ENCODE assay signal across 17 mouse cellular contexts in genomic region chr7:12954896-12955295, GRCm38 (mm10). TPM values are rescaled to one million over a fixed set of nuclear protein-coding genes. Genes with fewer than 3 reads are reported as not detected.
DNase-seq lines count a peak whose midpoint lies in the region; ATAC-seq and TF ChIP-seq lines count a peak whose summit lies in the region.
"Had no signal": no experiment of that assay in that cellular context is flagged by ENCODE, and none has a peak within 500 bp of the region (broad histone marks: within the 10 kb centered on the region; RNA-seq: fewer than 3 reads in every experiment).

No protein-coding gene starts in this region.

- no peaks in the 10 kb centered on the region for H3K27me3 ChIP-seq in heart, embryonic 16.5 days (ENCODE audit: control insufficient read depth, insufficient read depth, low read length)
- no peaks in the 10 kb centered on the region for H3K27me3 ChIP-seq in midbrain, postnatal 0 days (ENCODE audit: insufficient read depth, low read length)
- H3K27me3 ChIP-seq in midbrain, embryonic 11.5 days (ENCODE audit: control insufficient read depth, insufficient read depth, low read length), result no peaks in the 10 kb centered on the region
- H3K27me3 ChIP-seq: midbrain, embryonic 13.5 days had no signal

- DNase-seq in heart, adult 11 months, result no peak
- DNase-seq in midbrain, postnatal 0 days (ENCODE audit: low spot score), result peak; percentile 54
- no peak for DNase-seq in midbrain, embryonic 11.5 days (ENCODE audit: low spot score, missing footprints)
- DNase-seq in spleen, postnatal 14 days (ENCODE audit: low spot score in 2 of 2), result no peak
- DNase-seq in B cell, adult 2 months, result no peak
- DNase-seq: adrenal gland, postnatal 36 days; heart, postnatal 4 days; kidney, adult 11 months; right cerebral cortex, adult 18-20 months; thymus, postnatal 4 days had no signal

- H3K4me3 ChIP-seq in heart, embryonic 16.5 days (ENCODE audit: low read length), result no peak overlapping the region
- H3K4me3 ChIP-seq in midbrain, postnatal 0 days (ENCODE audit: low read depth, low read length), result no peak overlapping the region
- H3K4me3 ChIP-seq in midbrain, embryonic 11.5 days (ENCODE audit: low read depth, low read length), result no peak overlapping the region
- H3K4me3 ChIP-seq: midbrain, embryonic 13.5 days had no signal

- TF ChIP-seq CTCF in midbrain, postnatal 0 days (IDR thresholded peaks at IDR 0.05), result peak; percentile 54

- no peak overlapping the region for H3K27ac ChIP-seq in heart, embryonic 16.5 days (ENCODE audit: low read length)
- H3K27ac ChIP-seq in midbrain, postnatal 0 days (ENCODE audit: low read depth, low read length), result no peak overlapping the region
- H3K27ac ChIP-seq in midbrain, embryonic 11.5 days (ENCODE audit: low read depth, low read length), result no peak overlapping the region
- H3K27ac ChIP-seq: midbrain, embryonic 13.5 days had no signal

- H3K4me1 ChIP-seq in heart, embryonic 16.5 days (ENCODE audit: control insufficient read depth, insufficient read depth, low read length), result peaks cover 6% of the 10 kb centered on the region; the same call in 1 of the 2 replicates
- peaks cover 3% of the 10 kb centered on the region; the same call in 1 of the 2 replicates for H3K4me1 ChIP-seq in midbrain, postnatal 0 days (ENCODE audit: insufficient read depth, low read length)
- H3K4me1 ChIP-seq in midbrain, embryonic 11.5 days (ENCODE audit: control insufficient read depth, insufficient read depth, low read length), result peaks cover 4% of the 10 kb centered on the region; the same call in 1 of the 2 replicates

- H3K9me3 ChIP-seq in heart, embryonic 16.5 days (replicated peaks; ENCODE audit: control insufficient read depth, low read length), result no peaks in the 10 kb centered on the region
- H3K9me3 ChIP-seq in midbrain, postnatal 0 days (ENCODE audit: low read length), result no peaks in the 10 kb centered on the region
- H3K9me3 ChIP-seq in midbrain, embryonic 11.5 days (ENCODE audit: control insufficient read depth, low read length), result no peaks in the 10 kb centered on the region
- H3K9me3 ChIP-seq: midbrain, embryonic 13.5 days had no signal

- no peaks in the 10 kb centered on the region for H3K36me3 ChIP-seq in heart, embryonic 16.5 days (ENCODE audit: control insufficient read depth, insufficient read depth)
- no peaks in the 10 kb centered on the region for H3K36me3 ChIP-seq in midbrain, postnatal 0 days (ENCODE audit: insufficient read depth, low read length)
- H3K36me3 ChIP-seq in midbrain, embryonic 11.5 days (ENCODE audit: control insufficient read depth, insufficient read depth, low read length), result no peaks in the 10 kb centered on the region
- H3K36me3 ChIP-seq: midbrain, embryonic 13.5 days had no signal

- no peak overlapping the region for H3K4me2 ChIP-seq in heart, embryonic 16.5 days (ENCODE audit: low read depth, low read length)
- no peak overlapping the region for H3K4me2 ChIP-seq in midbrain, postnatal 0 days (ENCODE audit: low read depth, low read length, poor library complexity, severe bottlenecking)
- H3K4me2 ChIP-seq in midbrain, embryonic 11.5 days, result no peak overlapping the region
- H3K4me2 ChIP-seq: midbrain, embryonic 13.5 days had no signal

- WGBS in heart, embryonic 16.5 days, result 40% methylated on average over 3 of the region's 3 CpGs
- 42% methylated on average over 3 of the region's 3 CpGs for WGBS in midbrain, postnatal 0 days
- WGBS in midbrain, embryonic 11.5 days, result 66% methylated on average over 3 of the region's 3 CpGs

- H3K9ac ChIP-seq in heart, embryonic 16.5 days (ENCODE audit: low read length), result no peak overlapping the region
- no peak overlapping the region for H3K9ac ChIP-seq in midbrain, postnatal 0 days (replicated peaks; ENCODE audit: low read length, poor library complexity, severe bottlenecking)
- H3K9ac ChIP-seq in midbrain, embryonic 11.5 days (ENCODE audit: low read length), result no peak overlapping the region
- H3K9ac ChIP-seq: midbrain, embryonic 13.5 days had no signal

- ATAC-seq in heart, embryonic 16.5 days (replicated peaks; ENCODE audit: extremely low read depth, insufficient read depth, low FRiP score), result peak; percentile 42; the same call in 1 of the 2 replicates
- ATAC-seq in midbrain, postnatal 0 days (ENCODE audit: low FRiP score), result no peak
- no peak for ATAC-seq in midbrain, embryonic 11.5 days (ENCODE audit: low FRiP score)
- peak; percentile 92 for ATAC-seq in common myeloid progenitor, adult 5-6 weeks (replicated peaks; ENCODE audit: low read depth, poor library complexity, severe bottlenecking)
- ATAC-seq in megakaryocyte progenitor cell, adult 5-6 weeks (replicated peaks; ENCODE audit: poor library complexity), result peak; percentile 90
- ATAC-seq: midbrain, embryonic 13.5 days had no signal

RNA-seq across cellular contexts. Expression of gene Zfp324, which starts 10.7 kb away (rescaled TPM):
- polyA plus RNA-seq in heart, embryonic 16.5 days (2015; fragmentation: Nextera tagmentation; extraction: Ambion mirVana), result 6.5 and 6.7 TPM in 2 replicates
- total RNA-seq in midbrain, postnatal 0 days (2014; rRNA removed), result 31.7 and 35.4 TPM in 2 replicates
- 7.7 and 9.0 TPM in 2 replicates for polyA plus RNA-seq in midbrain, postnatal 0 days (2015; fragmentation: Nextera tagmentation; extraction: Ambion mirVana)
- 7.8 TPM in 2 replicates for polyA plus RNA-seq in midbrain, embryonic 11.5 days (2014; fragmentation: Nextera tagmentation; extraction: Ambion mirVana)
- total RNA-seq in common myeloid progenitor, adult 5-6 weeks (2017), result 6.7 and 8.0 TPM in 2 replicates
- 3.9 and 4.0 TPM in 2 replicates for total RNA-seq in megakaryocyte progenitor cell, adult 5-6 weeks (2015)
- total RNA-seq in megakaryocyte progenitor cell, adult 5-6 weeks (2017), result 6.5 and 8.5 TPM in 2 replicates

RNA-seq across cellular contexts. Expression of gene Zfp446, which starts 22.8 kb away (rescaled TPM):
- 6.5 and 7.0 TPM in 2 replicates for polyA plus RNA-seq in heart, embryonic 16.5 days (2015; fragmentation: Nextera tagmentation; extraction: Ambion mirVana)
- 11.9 and 13.0 TPM in 2 replicates for total RNA-seq in midbrain, postnatal 0 days (2014; rRNA removed)
- 8.2 and 8.9 TPM in 2 replicates for polyA plus RNA-seq in midbrain, postnatal 0 days (2015; fragmentation: Nextera tagmentation; extraction: Ambion mirVana)
- 9.6 and 9.8 TPM in 2 replicates for polyA plus RNA-seq in midbrain, embryonic 11.5 days (2014; fragmentation: Nextera tagmentation; extraction: Ambion mirVana)
- total RNA-seq in common myeloid progenitor, adult 5-6 weeks (2017), result 3.7 and 3.8 TPM in 2 replicates
- 3.1 and 4.4 TPM in 2 replicates for total RNA-seq in megakaryocyte progenitor cell, adult 5-6 weeks (2015)
- 2.6 and 3.3 TPM in 2 replicates for total RNA-seq in megakaryocyte progenitor cell, adult 5-6 weeks (2017)

RNA-seq across cellular contexts. Expression of gene Rnf225, which starts 27.7 kb away (rescaled TPM):
- polyA plus RNA-seq in heart, embryonic 16.5 days (2015; fragmentation: Nextera tagmentation; extraction: Ambion mirVana), result 0.47 and 0.74 TPM in 2 replicates
- total RNA-seq in midbrain, postnatal 0 days (2014; rRNA removed), result 1.9 and 2.7 TPM in 2 replicates
- polyA plus RNA-seq in midbrain, postnatal 0 days (2015; fragmentation: Nextera tagmentation; extraction: Ambion mirVana), result 1.1 and 1.2 TPM in 2 replicates
- 0.55 and 0.59 TPM in 2 replicates for polyA plus RNA-seq in midbrain, embryonic 11.5 days (2014; fragmentation: Nextera tagmentation; extraction: Ambion mirVana)
- total RNA-seq in common myeloid progenitor, adult 5-6 weeks (2017), result 0.24 and 0.55 TPM in 2 replicates
- 0.76 and 1.0 TPM in 2 replicates for total RNA-seq in megakaryocyte progenitor cell, adult 5-6 weeks (2015)
- total RNA-seq in megakaryocyte progenitor cell, adult 5-6 weeks (2017), result 0.57 and 0.62 TPM in 2 replicates

RNA-seq across cellular contexts. Expression of gene Rps5, which starts 32.8 kb away (rescaled TPM):
- 521 and 529 TPM in 2 replicates for polyA plus RNA-seq in heart, embryonic 16.5 days (2015; fragmentation: Nextera tagmentation; extraction: Ambion mirVana)
- total RNA-seq in midbrain, postnatal 0 days (2014; rRNA removed), result 1,185 and 1,542 TPM in 2 replicates
- 583 and 614 TPM in 2 replicates for polyA plus RNA-seq in midbrain, postnatal 0 days (2015; fragmentation: Nextera tagmentation; extraction: Ambion mirVana)
- 788 and 866 TPM in 2 replicates for polyA plus RNA-seq in midbrain, embryonic 11.5 days (2014; fragmentation: Nextera tagmentation; extraction: Ambion mirVana)
- 1,289 and 2,367 TPM in 2 replicates for total RNA-seq in common myeloid progenitor, adult 5-6 weeks (2017)
- total RNA-seq in megakaryocyte progenitor cell, adult 5-6 weeks (2015), result 3,071 and 3,115 TPM in 2 replicates
- total RNA-seq in megakaryocyte progenitor cell, adult 5-6 weeks (2017), result 1,264 and 1,790 TPM in 2 replicates

RNA-seq across cellular contexts. Expression of gene Slc27a5, which starts 43.1 kb away (rescaled TPM):
- not detected in 2 replicates for polyA plus RNA-seq in heart, embryonic 16.5 days (2015; fragmentation: Nextera tagmentation; extraction: Ambion mirVana)
- not detected in 2 replicates for total RNA-seq in midbrain, postnatal 0 days (2014; rRNA removed)
- 0.18 and 0.21 TPM in 2 replicates for polyA plus RNA-seq in midbrain, postnatal 0 days (2015; fragmentation: Nextera tagmentation; extraction: Ambion mirVana)
- polyA plus RNA-seq in midbrain, embryonic 11.5 days (2014; fragmentation: Nextera tagmentation; extraction: Ambion mirVana), result not detected in 2 replicates
- not detected in 2 replicates for total RNA-seq in common myeloid progenitor, adult 5-6 weeks (2017)
- not detected in 2 replicates for total RNA-seq in megakaryocyte progenitor cell, adult 5-6 weeks (2015)
- total RNA-seq in megakaryocyte progenitor cell, adult 5-6 weeks (2017), result not detected in 2 replicates
- total RNA-seq: heart, postnatal 4 days; left cerebral cortex, postnatal 25 days had no signal
- polyA plus RNA-seq: lung, embryonic 16.5 days; neural tube, embryonic 11.5 days had no signal

Comparison
In these comparisons a context has a peak if more than half of its experiments do, and no peak if none do; other contexts are left out.
1. ATAC-seq: peak in heart, embryonic 16.5 days (single experiment), common myeloid progenitor, adult 5-6 weeks (single experiment) and megakaryocyte progenitor cell, adult 5-6 weeks (single experiment); none in midbrain, postnatal 0 days (single experiment) and midbrain, embryonic 11.5 days (single experiment).